Mouse (Mus musculus) myocyte (in vitro differentiated cells): Measurements from ENCODE around the gene Tjp1.

Experiments used
- CEBPB ChIP-seq: IDR thresholded peaks from 2 replicates; pipeline ENCODE4 v1.6.1; 2011; ENCODE audit warnings: mild to moderate bottlenecking, moderate library complexity; ENCODE audit not compliant: poor library complexity, insufficient read depth, severe bottlenecking
- MAX ChIP-seq: IDR thresholded peaks from one replicate; pipeline ENCODE4 v1.6.1; 2011; ENCODE audit warnings: low read depth, mild to moderate bottlenecking, control low read depth
- MYOD1 ChIP-seq, 3 experiments: IDR thresholded peaks; one replicate each; pipeline ENCODE4 v1.6.1; 2011; ENCODE audit warnings: control low read depth in 2 of 3, low read depth in 2 of 3, mild to moderate bottlenecking in 2 of 3, moderate library complexity in 1 of 3; ENCODE audit not compliant: insufficient read length in 2 of 3, control insufficient read depth in 1 of 3
- MYOG ChIP-seq, 3 experiments: IDR thresholded peaks; one replicate each; pipeline ENCODE4 v1.6.1; 2011; ENCODE audit warnings: control low read depth in 2 of 3, low read depth in 2 of 3, mild to moderate bottlenecking in 2 of 3; ENCODE audit not compliant: insufficient read length in 2 of 3, control insufficient read depth in 1 of 3, insufficient read depth in 1 of 3
- POLR2A ChIP-seq: IDR thresholded peaks from one replicate; pipeline ENCODE4 v1.6.1; 2011; ENCODE audit warnings: low read depth, mild to moderate bottlenecking, control low read depth, moderate library complexity; ENCODE audit not compliant: insufficient read length
- POLR2AphosphoS2 ChIP-seq: IDR thresholded peaks from one replicate; pipeline ENCODE4 v1.6.1; 2011; ENCODE audit warnings: low read depth, control low read depth; ENCODE audit not compliant: insufficient read length
- REST ChIP-seq: IDR thresholded peaks from one replicate; pipeline ENCODE4 v1.6.1; 2011; ENCODE audit warnings: mild to moderate bottlenecking, control low read depth, moderate library complexity; ENCODE audit not compliant: insufficient read depth, insufficient read length
- SRF ChIP-seq: IDR thresholded peaks from one replicate; pipeline ENCODE4 v1.6.1; 2011; ENCODE audit warnings: low read depth; ENCODE audit not compliant: control insufficient read depth, insufficient read length
- TCF12 ChIP-seq: IDR thresholded peaks from one replicate; pipeline ENCODE4 v1.6.1; 2011; ENCODE audit warnings: mild to moderate bottlenecking, control low read depth; ENCODE audit not compliant: poor library complexity, insufficient read depth, severe bottlenecking
- TCF3 ChIP-seq: IDR thresholded peaks from one replicate; pipeline ENCODE4 v1.6.1; 2011; ENCODE audit warnings: low read depth, control low read depth; ENCODE audit not compliant: insufficient read length
- USF1 ChIP-seq: IDR thresholded peaks from one replicate; pipeline ENCODE4 v1.6.1; 2011; ENCODE audit warnings: low read depth, mild to moderate bottlenecking, control low read depth, moderate library complexity

DNA sequence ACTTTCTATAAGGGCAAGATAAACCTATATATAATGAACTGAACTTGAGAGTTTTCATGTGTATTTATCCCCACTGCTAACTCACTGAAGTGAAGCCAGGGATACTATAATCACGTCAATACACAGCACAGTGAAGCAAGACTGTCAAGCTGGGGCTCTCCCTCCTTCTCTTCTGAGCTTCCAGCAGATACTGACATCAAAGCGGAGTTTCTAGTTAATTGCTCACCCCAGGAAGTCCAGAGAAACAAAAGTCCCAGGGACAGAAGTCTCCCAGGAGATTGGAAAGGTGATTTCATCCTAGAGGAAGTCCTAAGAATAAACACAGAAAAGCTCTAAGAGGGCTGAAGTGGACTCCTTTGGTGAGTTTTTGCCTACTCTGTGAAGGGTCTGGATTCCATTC lies 132.9 kb downstream of the Tjp1 start:
- TF ChIP-seq POLR2A (no peak), MYOG (IDR thresholded peaks at IDR 0.05; ENCODE audit: control insufficient read depth in 1 of 3, insufficient read depth in 1 of 3, insufficient read length in 2 of 3, low read depth in 2 of 3) (no peak), TCF3 (no peak), POLR2AphosphoS2 (no peak), MYOD1 (IDR thresholded peaks at IDR 0.05; ENCODE audit: control insufficient read depth in 1 of 3, insufficient read length in 2 of 3, low read depth in 2 of 3) (no peak), REST (no peak), CEBPB (no peak), MAX (no peak), USF1 (no peak), TCF12 (no peak), SRF (no peak)
